Mouse (Mus musculus): Measurements from ENCODE around the gene Ucn.

The Ucn gene

DNA sequence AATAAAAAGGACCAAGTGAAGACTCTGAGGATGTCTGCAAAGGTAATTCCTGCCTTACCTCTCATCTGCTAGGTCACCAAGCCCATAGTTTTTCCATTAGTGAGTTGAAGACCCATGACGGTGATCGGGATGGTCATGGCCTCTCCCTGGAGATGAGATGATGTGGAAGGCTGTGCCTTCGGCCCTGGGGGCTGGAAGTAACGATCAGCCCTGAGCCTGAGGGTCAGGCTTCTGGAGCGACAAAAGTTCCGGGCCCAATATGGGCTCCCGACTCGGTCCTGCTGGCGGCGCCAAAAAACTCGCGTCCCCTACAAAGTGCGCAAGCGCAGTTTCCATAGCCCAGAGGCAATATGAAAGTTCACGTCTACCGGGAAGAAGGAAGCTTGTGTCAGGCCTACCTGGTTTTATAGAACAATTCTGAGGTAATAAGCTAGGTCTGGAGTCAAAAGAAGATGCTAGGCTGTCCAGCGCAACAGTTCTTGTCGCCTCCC is 30.6 kb downstream of the Ucn start, which contains the start of gene Slc30a3:
Gene Slc30a3, minus strand, starts transcription at position 238 of the 491 bp plus-strand sequence.
- CTCF ChIA-PET: no interaction called here

DNA sequence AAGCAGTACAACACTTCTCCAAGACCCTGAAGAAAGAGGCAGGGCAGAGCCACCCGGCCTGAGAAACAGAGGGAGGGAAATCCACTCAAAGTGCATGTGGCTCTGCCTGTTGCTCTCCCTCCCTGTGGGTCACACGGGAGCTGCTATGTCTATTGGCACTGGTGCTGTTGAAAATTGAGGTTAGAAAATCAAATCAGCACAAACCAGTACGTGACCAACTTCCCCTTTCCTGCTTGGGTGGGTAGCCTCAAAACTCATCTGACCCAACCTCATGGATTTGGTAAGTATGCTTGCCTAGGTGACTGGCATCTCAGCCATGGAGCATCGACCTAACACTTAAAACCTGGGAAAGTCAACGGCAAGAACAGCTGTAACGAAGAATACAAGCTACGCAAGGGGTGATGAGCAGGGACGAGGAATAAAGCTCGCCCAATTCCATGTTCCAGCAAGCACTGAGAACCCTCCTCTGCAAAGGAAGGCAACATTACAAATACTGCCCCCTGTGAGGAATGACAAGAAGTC is 32.8 kb downstream of the Ucn start, which contains the start of gene Dnajc5g:
Gene Dnajc5g, plus strand, starts transcription at position 472 of the 522 bp plus-strand sequence.
- CTCF ChIA-PET: no interaction called here

DNA sequence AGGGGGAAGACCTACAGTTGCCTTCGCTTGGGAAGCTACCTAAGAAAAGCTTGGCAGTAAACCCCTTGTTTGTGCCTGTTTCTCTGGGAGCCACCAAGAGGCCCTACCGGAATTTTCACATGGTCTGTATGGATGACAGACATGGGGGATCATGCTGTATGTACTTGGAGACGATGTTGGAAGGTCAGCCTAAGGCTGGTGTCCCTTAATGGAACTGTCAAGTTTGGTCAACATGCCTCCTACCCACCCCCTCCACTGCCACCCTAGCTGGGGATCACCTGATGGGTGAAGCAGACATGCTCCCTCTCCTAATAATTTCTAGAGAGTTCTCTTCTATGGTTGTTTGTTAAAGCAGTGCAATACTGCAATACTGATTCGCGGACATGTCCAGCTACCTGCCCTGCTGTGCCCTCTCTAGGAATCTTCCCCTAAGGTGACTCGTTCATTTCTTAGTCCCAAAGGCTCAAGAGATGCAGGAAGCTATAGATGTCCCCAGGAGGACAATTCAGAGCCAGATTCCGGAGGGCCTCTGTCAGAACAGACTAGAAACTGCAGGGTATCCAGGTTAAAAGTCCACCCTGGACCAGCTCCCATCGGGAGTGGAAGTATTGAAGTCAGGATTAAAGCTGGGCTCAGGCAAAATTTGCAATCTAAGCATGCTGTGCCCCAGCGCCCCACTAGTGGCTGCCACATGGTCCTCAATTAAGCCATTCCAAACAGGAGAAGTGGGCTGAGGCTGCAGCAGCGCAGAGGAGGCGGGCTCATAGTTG is 42.7 kb downstream of the Ucn start:
- CTCF ChIA-PET: no interaction called here

DNA sequence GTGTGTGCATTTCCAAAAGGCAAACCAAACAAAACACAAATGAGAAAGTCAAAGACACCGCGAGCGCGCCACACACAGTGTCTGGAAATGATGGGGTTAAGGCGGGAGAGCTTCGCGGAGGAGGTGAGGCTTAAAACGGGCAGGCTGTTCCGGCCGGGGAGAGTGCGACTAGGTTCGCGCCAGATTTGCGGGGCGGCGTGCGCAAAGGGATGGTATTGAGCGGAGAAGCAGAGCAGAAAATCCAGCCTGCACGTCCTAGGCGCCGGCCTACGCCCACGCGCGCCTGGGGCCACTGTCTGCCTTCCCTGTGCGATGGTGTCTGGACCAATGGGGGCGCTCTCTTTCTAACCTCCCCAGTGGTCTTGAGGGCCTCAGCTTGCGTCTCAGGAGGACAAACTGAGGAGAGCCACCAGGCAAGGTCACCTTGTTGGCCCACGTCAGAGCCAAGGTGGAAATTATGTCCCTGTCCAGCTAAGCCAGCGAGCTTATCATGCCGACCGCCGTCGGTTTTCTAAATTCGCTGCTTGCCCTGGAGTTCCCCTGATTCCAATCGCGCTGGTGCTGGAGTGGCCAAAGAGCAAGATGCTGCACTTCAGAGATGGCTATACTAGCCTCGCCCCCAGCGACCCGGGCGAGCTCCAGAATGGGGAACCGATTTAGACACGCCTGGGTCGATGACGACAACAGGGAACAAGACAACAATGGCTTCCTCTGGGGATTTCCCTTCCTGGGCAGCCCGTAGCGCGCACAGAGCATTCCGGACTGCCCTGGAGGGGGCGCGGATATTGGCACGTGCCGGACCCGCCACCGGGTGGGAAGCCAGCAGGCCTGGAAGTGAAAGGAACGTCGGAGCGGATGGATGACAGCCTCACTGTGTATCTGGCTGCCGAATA is 43.6 kb downstream of the Ucn start:
- CTCF ChIA-PET: interaction anchor here (0.6 kb wide), 1 partner anchor 11 kb away, joined by 4 read pairs; no protein-coding TSS in a partner anchor

DNA sequence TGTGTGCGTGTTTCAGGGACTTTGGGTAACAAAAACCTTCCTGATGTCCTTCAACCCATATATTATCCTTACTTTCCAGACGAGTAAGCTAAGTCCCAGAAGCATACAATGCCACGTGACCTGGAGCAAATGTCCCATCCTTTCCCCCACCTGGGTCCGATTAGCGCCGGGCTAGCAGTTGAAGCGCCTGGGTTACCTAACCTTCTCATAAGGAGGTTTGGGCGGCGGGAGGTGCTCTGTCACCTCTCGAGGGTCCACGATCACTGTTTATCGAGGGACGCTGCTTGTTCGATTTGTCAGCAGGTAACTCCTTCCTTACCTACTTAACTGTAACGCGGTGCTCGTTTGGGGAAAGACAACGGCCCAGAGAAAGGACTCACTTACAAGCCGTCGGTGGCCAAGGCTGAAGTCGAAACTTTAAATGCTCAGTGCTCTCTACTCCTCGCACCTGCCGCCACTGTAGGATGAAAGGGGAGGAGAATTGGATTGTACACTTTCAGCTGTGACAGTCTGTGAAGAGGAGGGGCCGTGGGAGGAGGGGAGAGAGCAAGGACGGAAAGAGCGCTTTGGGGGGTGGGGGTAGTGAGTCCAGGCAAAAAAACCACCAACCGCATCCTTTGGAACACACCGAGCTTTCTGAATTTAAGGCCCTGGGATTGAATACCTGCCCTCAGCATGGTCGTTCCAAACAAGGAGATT is 44.4 kb downstream of the Ucn start:
- CTCF ChIA-PET: interaction anchor here (0.6 kb wide), 2 partner anchors 10 to 204 kb away, joined by 3 to 4 read pairs; no protein-coding TSS in a partner anchor

DNA sequence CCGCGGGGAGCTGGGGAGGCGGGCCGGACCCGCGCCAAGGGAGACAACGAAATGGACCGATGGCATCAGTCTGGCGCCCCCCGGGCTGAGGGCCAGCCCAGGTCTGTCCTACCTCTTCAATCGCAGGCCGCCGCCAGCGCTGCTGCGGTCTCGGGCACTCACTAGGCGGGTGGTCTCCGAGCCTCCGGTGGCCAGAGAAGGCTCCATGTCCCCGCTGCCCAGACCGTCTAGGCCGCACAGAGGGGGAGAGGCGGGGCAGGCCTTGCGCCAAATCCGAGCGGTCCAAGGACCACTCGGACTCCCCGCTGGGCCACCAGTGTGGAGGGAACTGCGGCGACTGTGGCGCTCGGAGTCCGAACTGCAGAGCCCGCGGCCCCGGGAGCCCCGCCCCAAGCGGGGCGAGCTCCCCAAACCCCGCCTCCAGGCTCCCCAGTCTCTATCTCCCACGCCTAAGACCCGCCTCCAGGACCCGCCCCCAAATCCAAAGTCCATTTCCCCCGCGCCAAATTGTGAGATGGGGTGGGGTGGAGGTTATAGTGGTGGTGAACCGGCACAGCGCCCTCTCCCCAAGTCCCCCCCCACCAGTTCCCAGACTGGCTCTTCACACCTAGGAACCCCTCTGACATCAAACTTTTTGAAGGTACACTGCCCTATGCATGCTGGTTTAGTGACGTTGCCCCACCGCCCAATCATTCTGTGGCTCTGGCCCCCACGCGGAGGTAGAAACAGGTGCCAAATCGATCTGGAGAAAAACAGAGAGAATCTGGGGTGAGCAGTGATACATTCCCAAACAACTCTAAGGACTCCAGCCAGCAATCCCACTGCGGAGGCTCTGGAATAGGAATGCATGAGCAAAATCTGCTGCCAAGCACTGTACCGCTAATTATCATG is 45.2 kb downstream of the Ucn start:
- CTCF ChIA-PET: no interaction called here

DNA sequence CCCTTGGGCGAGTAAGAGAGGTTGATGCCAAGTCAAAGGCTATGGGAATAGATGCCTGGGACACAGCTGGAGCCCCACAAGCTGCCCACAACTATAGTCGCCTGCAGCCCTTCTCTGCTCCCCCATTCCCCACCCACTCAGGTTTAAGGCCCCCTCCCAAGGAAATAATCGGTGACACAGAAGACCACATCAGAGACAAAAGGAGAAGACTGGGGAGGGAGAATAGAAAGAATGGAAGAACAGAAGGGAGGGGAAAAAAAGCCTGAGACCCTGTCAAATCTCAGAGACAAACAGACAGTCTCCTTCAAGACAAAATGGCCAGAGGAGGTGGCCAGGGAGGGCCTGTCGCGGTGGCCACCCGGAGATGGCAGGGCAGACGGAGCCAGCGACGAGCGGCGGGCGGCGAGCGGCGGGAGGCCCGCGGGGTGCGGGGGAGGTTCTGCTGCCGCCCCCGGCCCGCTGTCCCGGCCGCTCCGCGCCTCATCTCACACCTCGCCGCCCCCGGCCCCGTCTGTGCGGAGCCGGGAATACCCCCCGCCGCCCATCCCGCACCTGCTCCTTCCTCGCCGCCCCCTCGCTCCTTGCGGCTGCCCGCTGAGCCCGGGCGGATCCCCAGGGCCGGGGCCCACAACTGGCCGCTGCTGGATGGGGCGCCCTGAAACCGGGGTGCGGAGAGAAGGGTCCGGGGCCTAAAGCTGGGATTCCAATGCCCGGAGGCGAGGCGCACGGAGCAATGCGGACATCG is 46.2 kb downstream of the Ucn start:
- CTCF ChIA-PET: no interaction called here

All from spleen, embryonic (tissue).